Mouse (Mus musculus) kidney, embryonic 16.5 days (tissue): ENCODE measurements at regions not wholly inside any gene's neighbourhood (a gene's known extent, or its start where the extent isn't known, plus 50 kb on each side); places are given as distances from the start of the nearest gene placed in this dataset.

Source experiments
- ATAC-seq: fragments of 200-750 bp; cut with Nextera tagmentation; 2 replicates; pipeline ENCODE4 v1.8.0; 2017; ENCODE audit warnings: moderate TSS enrichment; ENCODE audit not compliant: low FRiP score, low TSS enrichment
- H3K27ac ChIP-seq: fragments of 300-500 bp; sonication (generic); 2 replicates; pipeline ENCODE4 v1.5.1; 2014; ENCODE audit warnings: low read length
- H3K27me3 ChIP-seq: fragments of 300-500 bp; sonication (generic); 2 replicates; pipeline ENCODE4 v1.6.1; 2014; ENCODE audit warnings: low read length, control low read depth, mixed read lengths; ENCODE audit not compliant: insufficient read depth
- H3K36me3 ChIP-seq: fragments of 300-500 bp; sonication (generic); 2 replicates; pipeline ENCODE4 v1.6.1; 2014; ENCODE audit warnings: low read length, control low read depth, mixed read lengths; ENCODE audit not compliant: insufficient read depth
- H3K4me1 ChIP-seq: fragments of 300-500 bp; sonication (generic); 2 replicates; pipeline ENCODE4 v1.6.1; 2014; ENCODE audit warnings: low read length, control low read depth, mixed read lengths; ENCODE audit not compliant: insufficient read depth
- H3K4me2 ChIP-seq: fragments of 300-500 bp; sonication (generic); replicated peaks from 2 replicates; pipeline ENCODE4 v1.6.1; 2014; ENCODE audit warnings: low read depth, low read length
- H3K4me3 ChIP-seq: fragments of 300-500 bp; sonication (generic); 2 replicates; pipeline ENCODE4 v1.5.1; 2014; ENCODE audit warnings: mild to moderate bottlenecking, low read length
- H3K9ac ChIP-seq: fragments of 300-500 bp; sonication (generic); replicated peaks from 2 replicates; pipeline ENCODE4 v1.6.1; 2014; ENCODE audit warnings: low read length
- H3K9me3 ChIP-seq: fragments of 300-500 bp; sonication (generic); 2 replicates; pipeline ENCODE4 v1.6.1; 2016; ENCODE audit warnings: low read length, control low read depth
- WGBS: fragments of 180-500 bp; shearing (Covaris S2); extraction: QIAGEN DNeasy Blood & Tissue Kit; methylation state at CpG from one replicate; pipeline ENCODE4 v1.1.7; 2014; 5-methylcytosine and 5-hydroxymethylcytosine counted together

GRCm38 (mm10) chr12:25946121-25946520, 468.9 kb downstream of the Rnf144a start:
- Histone ChIP-seq H3K36me3 (no peaks in the 10 kb centered on the region), H3K4me1 (no peaks in the 10 kb centered on the region), H3K4me2 (no peak overlapping the region), H3K9me3 (no peaks in the 10 kb centered on the region), H3K27me3 (no peaks in the 10 kb centered on the region), H3K27ac (no peak overlapping the region), H3K9ac (no peak overlapping the region), H3K4me3 (no peak overlapping the region)
- ATAC-seq, result no peak
- 85% methylated on average over 3 of the region's 3 CpGs for WGBS

- H3K9ac ChIP-seq, result no peak overlapping the region
- H3K4me2 ChIP-seq, result no peak overlapping the region
- H3K36me3 ChIP-seq, result no peaks in the 10 kb centered on the region
- no peak overlapping the region for H3K27ac ChIP-seq
- no peaks in the 10 kb centered on the region for H3K27me3 ChIP-seq
- WGBS, result 74% methylated on average over 6 of the region's 6 CpGs
- no peak overlapping the region for H3K4me3 ChIP-seq
- H3K9me3 ChIP-seq, result no peaks in the 10 kb centered on the region
- no peaks in the 10 kb centered on the region for H3K4me1 ChIP-seq
- no peak for ATAC-seq
Observed at GRCm38 (mm10) chr12:25938856-25939255, 476.2 kb downstream of the Rnf144a start.

GRCm38 (mm10) chr12:25934946-25935345, 480.1 kb downstream of the Rnf144a start:
- Histone ChIP-seq H3K9ac (no peak overlapping the region), H3K4me1 (no peaks in the 10 kb centered on the region), H3K27me3 (no peaks in the 10 kb centered on the region), H3K4me2 (no peak overlapping the region), H3K36me3 (no peaks in the 10 kb centered on the region), H3K9me3 (no peaks in the 10 kb centered on the region), H3K27ac (no peak overlapping the region), H3K4me3 (no peak overlapping the region)
- WGBS, result 60% methylated on average over 5 of the region's 5 CpGs
- ATAC-seq, result no peak

DNA sequence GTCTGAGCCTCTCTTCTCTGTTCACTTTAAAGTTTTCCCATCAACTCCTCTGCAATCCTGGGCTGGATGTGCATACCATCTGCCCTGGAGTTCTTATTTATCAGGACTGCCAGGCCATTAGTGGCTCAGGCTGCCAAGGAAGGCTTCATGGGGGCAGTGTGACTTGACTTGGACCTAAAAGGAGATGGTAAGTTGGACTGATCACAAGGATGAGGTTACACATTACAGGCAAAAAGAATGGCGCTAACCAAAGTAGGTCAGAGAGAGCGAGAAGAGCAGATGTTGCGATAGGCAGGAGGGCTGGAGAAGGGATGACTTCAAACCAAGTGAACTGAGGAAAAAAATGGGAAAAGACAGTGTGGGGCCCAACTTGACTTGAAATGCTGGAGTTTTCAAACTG, 480.5 kb downstream of the Rnf144a start:
- ATAC-seq, result no peak

GRCm38 (mm10) chr12:25926367-25926766, 488.7 kb downstream of the Rnf144a start:
- Histone ChIP-seq H3K27me3 (no peaks in the 10 kb centered on the region), H3K4me1 (0 out of 2 replicates have a peak, but pooled peaks cover 3% of the 10 kb centered on the region), H3K27ac (no peak overlapping the region), H3K4me3 (no peak overlapping the region), H3K9ac (no peak overlapping the region), H3K4me2 (no peak overlapping the region), H3K36me3 (no peaks in the 10 kb centered on the region), H3K9me3 (no peaks in the 10 kb centered on the region)
- ATAC-seq, result no peak
- 33% methylated on average over 5 of the region's 5 CpGs for WGBS

More for the DNA sequence above, 480.5 kb downstream of the Rnf144a start:
- Histone ChIP-seq H3K9ac (no peak overlapping the region), H3K27me3 (no peaks in the 10 kb centered on the region), H3K27ac (no peak overlapping the region), H3K4me3 (no peak overlapping the region), H3K4me1 (no peaks in the 10 kb centered on the region), H3K9me3 (no peaks in the 10 kb centered on the region), H3K4me2 (no peak overlapping the region), H3K36me3 (no peaks in the 10 kb centered on the region)
- 94% methylated on average over 3 of the region's 3 CpGs for WGBS

- Histone ChIP-seq H3K27me3 (no peaks in the 10 kb centered on the region), H3K9ac (no peak overlapping the region), H3K9me3 (no peaks in the 10 kb centered on the region), H3K4me2 (no peak overlapping the region), H3K27ac (no peak overlapping the region), H3K4me3 (no peak overlapping the region), H3K36me3 (no peaks in the 10 kb centered on the region), H3K4me1 (0 out of 2 replicates have a peak, but pooled peaks cover 3% of the 10 kb centered on the region)
- WGBS, result 90% methylated on average over 9 of the region's 9 CpGs
- no peak for ATAC-seq
Observed at GRCm38 (mm10) chr12:25924526-25924925, 490.5 kb downstream of the Rnf144a start.

DNA sequence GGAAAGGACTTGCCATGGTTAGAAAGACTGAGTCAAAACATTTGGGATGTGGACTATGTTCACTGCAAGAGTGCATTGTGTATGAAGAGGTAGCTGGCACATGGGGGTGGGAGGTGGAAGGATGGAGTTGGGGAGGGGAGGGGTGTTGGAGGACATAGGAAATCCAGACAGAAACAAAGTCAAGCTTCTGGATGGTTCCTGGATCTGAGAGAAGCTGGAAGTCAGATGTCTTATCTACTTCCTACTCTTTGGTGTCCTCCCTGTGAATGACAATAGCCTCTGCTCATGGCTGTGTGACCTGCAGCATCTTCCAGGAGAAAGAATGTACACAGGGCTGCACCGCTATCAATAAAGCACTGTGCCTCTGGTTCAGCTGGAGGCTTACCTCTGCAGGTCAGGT, 491.3 kb downstream of the Rnf144a start:
- H3K4me1 ChIP-seq, result 0 out of 2 replicates have a peak, but pooled peaks cover 3% of the 10 kb centered on the region
- H3K4me3 ChIP-seq, result no peak overlapping the region
- no peak for ATAC-seq
- H3K9ac ChIP-seq, result no peak overlapping the region
- H3K4me2 ChIP-seq, result no peak overlapping the region
- H3K36me3 ChIP-seq, result no peaks in the 10 kb centered on the region
- H3K27me3 ChIP-seq, result no peaks in the 10 kb centered on the region
- H3K27ac ChIP-seq, result no peak overlapping the region
- H3K9me3 ChIP-seq, result no peaks in the 10 kb centered on the region
- WGBS, result 96% methylated on average over 1 of the region's 1 CpGs

GRCm38 (mm10) chr12:25905614-25906013, 509.4 kb downstream of the Rnf144a start:
- no peaks in the 10 kb centered on the region for H3K4me1 ChIP-seq
- H3K4me2 ChIP-seq, result no peak overlapping the region
- no peaks in the 10 kb centered on the region for H3K36me3 ChIP-seq
- H3K9ac ChIP-seq, result no peak overlapping the region
- no peak for ATAC-seq
- no peaks in the 10 kb centered on the region for H3K27me3 ChIP-seq
- H3K27ac ChIP-seq, result no peak overlapping the region
- H3K9me3 ChIP-seq, result no peaks in the 10 kb centered on the region
- no peak overlapping the region for H3K4me3 ChIP-seq
- 64% methylated on average over 1 of the region's 1 CpGs for WGBS

- H3K4me3 ChIP-seq, result no peak overlapping the region
- H3K9ac ChIP-seq, result no peak overlapping the region
- no peaks in the 10 kb centered on the region for H3K4me1 ChIP-seq
- H3K4me2 ChIP-seq, result no peak overlapping the region
- H3K9me3 ChIP-seq, result no peaks in the 10 kb centered on the region
- WGBS, result 51% methylated on average over 3 of the region's 3 CpGs
- no peaks in the 10 kb centered on the region for H3K27me3 ChIP-seq
- H3K27ac ChIP-seq, result no peak overlapping the region
- ATAC-seq, result no peak
- no peaks in the 10 kb centered on the region for H3K36me3 ChIP-seq
Observed at GRCm38 (mm10) chr12:25896543-25896942, 518.5 kb downstream of the Rnf144a start.

DNA sequence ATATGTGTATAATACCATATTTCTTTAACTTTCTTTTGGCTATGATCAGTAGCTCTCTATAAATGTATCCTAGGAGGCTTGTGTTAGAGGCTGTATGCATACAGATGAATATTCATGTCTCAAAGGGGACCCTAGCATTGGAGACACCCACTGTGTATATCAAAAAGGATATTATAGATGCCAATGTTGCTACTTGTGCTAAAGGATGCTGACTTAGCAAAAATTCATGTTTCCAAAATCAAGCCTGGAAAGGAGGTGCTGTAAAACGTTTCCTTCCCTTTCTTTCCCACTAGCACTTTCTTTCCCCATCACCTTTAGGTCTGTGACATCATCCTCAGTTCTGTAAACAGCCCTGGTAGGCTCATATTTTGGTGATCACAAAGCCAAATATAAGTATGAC, 519.4 kb downstream of the Rnf144a start:
- no peak overlapping the region for H3K4me2 ChIP-seq
- H3K4me1 ChIP-seq, result no peaks in the 10 kb centered on the region
- no peaks in the 10 kb centered on the region for H3K9me3 ChIP-seq
- no peaks in the 10 kb centered on the region for H3K36me3 ChIP-seq
- H3K9ac ChIP-seq, result no peak overlapping the region
- 52% methylated on average over 1 of the region's 1 CpGs for WGBS
- no peaks in the 10 kb centered on the region for H3K27me3 ChIP-seq
- H3K27ac ChIP-seq, result no peak overlapping the region
- ATAC-seq, result no peak
- no peak overlapping the region for H3K4me3 ChIP-seq
